Mouse (Mus musculus): Measurements from ENCODE around the gene Itga4. TPM values are rescaled to one million over a fixed set of nuclear protein-coding genes. Genes with fewer than 3 reads are reported as not detected.

Itga4 gene
- total RNA-seq, 2 experiments from 2014 or later = 4.4 to 5.1 TPM

Other genes starting within 250 kb of the Itga4 start
- not detected for gene Neurod1, start 201.3 kb downstream of the Itga4 start, total RNA-seq (2021)
- gene Cerkl, start 201.4 kb downstream of the Itga4 start, total RNA-seq (2021) = under 1 TPM; 0.24 to 0.39 TPM

All from gastrocnemius, adult 18-20 months (tissue).